Mouse (Mus musculus): ENCODE measurements at regions not wholly inside any gene's neighbourhood (a gene's known extent, or its start where the extent isn't known, plus 50 kb on each side); places are given as distances from the start of the nearest gene placed in this dataset.

- WGBS (ENCODE audit: insufficient replicate concordance) = 58% methylated on average over 6 of the region's 6 CpGs
- Histone ChIP-seq H3K36me3 (replicated peaks; ENCODE audit: control insufficient read depth, insufficient read depth, low read depth) (no peaks in the 10 kb centered on the region), H3K4me1 (replicated peaks; ENCODE audit: control insufficient read depth in 2 of 2, insufficient read depth in 2 of 2, low read length in 1 of 2) (no peaks in the 10 kb centered on the region), H3K27me3 (ENCODE audit: control insufficient read depth, insufficient read depth, low read length) (no peaks in the 10 kb centered on the region), H3K9me3 (ENCODE audit: control insufficient read depth, low read length) (no peaks in the 10 kb centered on the region), H3K9ac (replicated peaks) (no peak overlapping the region), H3K4me3 (ENCODE audit: insufficient read depth in 1 of 2, low read depth in 2 of 2, low read length in 2 of 2) (no peak overlapping the region), H3K4me2 (ENCODE audit: low read depth) (no peak overlapping the region), H3K27ac (no peak overlapping the region)
- no peak for TF ChIP-seq EP300 (IDR thresholded peaks at IDR 0.05; ENCODE audit: low read depth)
- no peak for TF ChIP-seq CTCF (IDR thresholded peaks at IDR 0.05; ENCODE audit: low read depth)
- ATAC-seq (ENCODE audit: insufficient read depth) = no peak
- DNase-seq (ENCODE audit: low read depth in 3 of 3, low spot score in 3 of 3) = no peak
These were observed 142.4 kb upstream of the 4931417E11Rik start for GRCm38 (mm10) chr6:73611839-73612238.

GRCm38 (mm10) chr6:73610048-73610624 lies 140.7 kb upstream of the 4931417E11Rik start:
- Histone ChIP-seq H3K36me3 (replicated peaks; ENCODE audit: control insufficient read depth, insufficient read depth, low read depth) (no peaks in the 10 kb centered on the region), H3K4me1 (replicated peaks; ENCODE audit: control insufficient read depth in 2 of 2, insufficient read depth in 2 of 2, low read length in 1 of 2) (no peaks in the 10 kb centered on the region), H3K9ac (replicated peaks) (no peak overlapping the region), H3K27ac (no peak overlapping the region), H3K4me3 (ENCODE audit: insufficient read depth in 1 of 2, low read depth in 2 of 2, low read length in 2 of 2) (no peak overlapping the region), H3K27me3 (ENCODE audit: control insufficient read depth, insufficient read depth, low read length) (no peaks in the 10 kb centered on the region), H3K4me2 (ENCODE audit: low read depth) (no peak overlapping the region), H3K9me3 (ENCODE audit: control insufficient read depth, low read length) (no peaks in the 10 kb centered on the region)
- ATAC-seq (ENCODE audit: insufficient read depth) = no peak
- WGBS (ENCODE audit: insufficient replicate concordance) = 56% methylated on average over 2 of the region's 2 CpGs
- DNase-seq (ENCODE audit: low read depth in 3 of 3, low spot score in 3 of 3) = no peak
- TF ChIP-seq EP300 (IDR thresholded peaks at IDR 0.05; ENCODE audit: low read depth) = no peak
- TF ChIP-seq CTCF (IDR thresholded peaks at IDR 0.05; ENCODE audit: low read depth) = no peak

GRCm38 (mm10) chr6:73587686-73588085 lies 118.2 kb upstream of the 4931417E11Rik start:
- no peaks in the 10 kb centered on the region for H3K4me1 ChIP-seq (replicated peaks; ENCODE audit: control insufficient read depth in 2 of 2, insufficient read depth in 2 of 2, low read length in 1 of 2)

GRCm38 (mm10) chr6:73576708-73577107 lies 107.2 kb upstream of the 4931417E11Rik start:
- Histone ChIP-seq H3K36me3 (replicated peaks; ENCODE audit: control insufficient read depth, insufficient read depth, low read depth) (no peaks in the 10 kb centered on the region), H3K9ac (replicated peaks) (no peak overlapping the region), H3K27ac (no peak overlapping the region), H3K4me2 (ENCODE audit: low read depth) (no peak overlapping the region), H3K4me3 (ENCODE audit: insufficient read depth in 1 of 2, low read depth in 2 of 2, low read length in 2 of 2) (no peak overlapping the region), H3K27me3 (ENCODE audit: control insufficient read depth, insufficient read depth, low read length) (no peaks in the 10 kb centered on the region), H3K9me3 (ENCODE audit: control insufficient read depth, low read length) (no peaks in the 10 kb centered on the region), H3K4me1 (replicated peaks; ENCODE audit: control insufficient read depth in 2 of 2, insufficient read depth in 2 of 2, low read length in 1 of 2) (no peaks in the 10 kb centered on the region)
- ATAC-seq (ENCODE audit: insufficient read depth) (no peak), DNase-seq (ENCODE audit: low read depth in 3 of 3, low spot score in 3 of 3) (no peak)
- no peak for TF ChIP-seq CTCF (IDR thresholded peaks at IDR 0.05; ENCODE audit: low read depth)
- TF ChIP-seq EP300 (IDR thresholded peaks at IDR 0.05; ENCODE audit: low read depth) = no peak
- WGBS (ENCODE audit: insufficient replicate concordance) = 55% methylated on average over 2 of the region's 2 CpGs

More at GRCm38 (mm10) chr6:73587686-73588085, 118.2 kb upstream of the 4931417E11Rik start:
- no peak overlapping the region for H3K4me3 ChIP-seq (ENCODE audit: insufficient read depth in 1 of 2, low read depth in 2 of 2, low read length in 2 of 2)
- no peak overlapping the region for H3K9ac ChIP-seq (replicated peaks)
- H3K4me2 ChIP-seq (ENCODE audit: low read depth) = no peak overlapping the region
- H3K36me3 ChIP-seq (replicated peaks; ENCODE audit: control insufficient read depth, insufficient read depth, low read depth) = no peaks in the 10 kb centered on the region
- H3K27ac ChIP-seq = no peak overlapping the region
- DNase-seq (ENCODE audit: low read depth in 3 of 3, low spot score in 3 of 3) (no peak), ATAC-seq (ENCODE audit: insufficient read depth) (no peak)
- H3K27me3 ChIP-seq (ENCODE audit: control insufficient read depth, insufficient read depth, low read length) = no peaks in the 10 kb centered on the region
- WGBS (ENCODE audit: insufficient replicate concordance) = 42% methylated on average over 2 of the region's 2 CpGs
- no peaks in the 10 kb centered on the region for H3K9me3 ChIP-seq (ENCODE audit: control insufficient read depth, low read length)
- TF ChIP-seq EP300 (IDR thresholded peaks at IDR 0.05; ENCODE audit: low read depth) (no peak), CTCF (IDR thresholded peaks at IDR 0.05; ENCODE audit: low read depth) (no peak)

GRCm38 (mm10) chr6:73560000-73560399 lies 90.5 kb upstream of the 4931417E11Rik start:
- H3K4me2 ChIP-seq (ENCODE audit: low read depth) = no peak overlapping the region
- H3K27me3 ChIP-seq (ENCODE audit: control insufficient read depth, insufficient read depth, low read length) = no peaks in the 10 kb centered on the region
- no peak overlapping the region for H3K9ac ChIP-seq (replicated peaks)
- no peaks in the 10 kb centered on the region for H3K9me3 ChIP-seq (ENCODE audit: control insufficient read depth, low read length)
- no peak overlapping the region for H3K4me3 ChIP-seq (ENCODE audit: insufficient read depth in 1 of 2, low read depth in 2 of 2, low read length in 2 of 2)
- H3K27ac ChIP-seq = no peak overlapping the region
- H3K36me3 ChIP-seq (replicated peaks; ENCODE audit: control insufficient read depth, insufficient read depth, low read depth) = no peaks in the 10 kb centered on the region
- DNase-seq (ENCODE audit: low read depth in 3 of 3, low spot score in 3 of 3) = no peak
- TF ChIP-seq EP300 (IDR thresholded peaks at IDR 0.05; ENCODE audit: low read depth) = 0 out of 2 replicates have a peak, but pooled peaks have one; percentile 31
- TF ChIP-seq CTCF (IDR thresholded peaks at IDR 0.05; ENCODE audit: low read depth) = no peak
- 0 out of 4 replicates have a peak, but pooled peaks cover 0 to 2% of the 10 kb centered on the region in 2 experiments for H3K4me1 ChIP-seq (replicated peaks; ENCODE audit: control insufficient read depth in 2 of 2, insufficient read depth in 2 of 2, low read length in 1 of 2)
- WGBS (ENCODE audit: insufficient replicate concordance) = 15% methylated on average over 2 of the region's 2 CpGs
- peak; percentile 65 for ATAC-seq (ENCODE audit: insufficient read depth)

Measured in liver, embryonic 14.5 days (tissue).